Mouse (Mus musculus): ENCODE results near the gene Arid1b. TPM values are rescaled to one million over a fixed set of nuclear protein-coding genes. Genes with fewer than 3 reads are reported as not detected.

Arid1b gene
- total and polyA plus RNA-seq, 2 experiments, result 9.7 to 11.7 TPM

- 78% methylated on average over 2 of the region's 2 CpGs for WGBS
- no peak overlapping the region for H3K27ac ChIP-seq (replicated peaks; ENCODE audit: insufficient read depth, low read depth, low read length)
- TF ChIP-seq CTCF (IDR thresholded peaks at IDR 0.05; ENCODE audit: low read depth, low read length), result no peak
- no peak for TF ChIP-seq POLR2A (IDR thresholded peaks at IDR 0.05; ENCODE audit: extremely low read depth, insufficient read depth, low read length)
Observed at GRCm38 (mm10) chr17:5129606-5130005, 135.5 kb downstream of the Arid1b start.

GRCm38 (mm10) chr17:5130116-5130515 is 136.0 kb downstream of the Arid1b start:
- peaks cover 25% of the 10 kb centered on the region for H3K4me1 ChIP-seq (ENCODE audit: control insufficient read depth, insufficient read depth, low read length)
- no peak overlapping the region for H3K9ac ChIP-seq (ENCODE audit: low read depth, low read length)
- no peak overlapping the region for H3K4me3 ChIP-seq (ENCODE audit: insufficient read depth, low read depth, low read length)
- H3K27ac ChIP-seq (replicated peaks; ENCODE audit: insufficient read depth, low read depth, low read length), result no peak overlapping the region
- DNase-seq (ENCODE audit: extremely low read depth, low read depth, low spot score), result no peak
- no peaks in the 10 kb centered on the region; the same call in 1 of the 2 replicates for H3K36me3 ChIP-seq (ENCODE audit: control insufficient read depth, insufficient read depth, low read length)
- WGBS, result 93% methylated on average over 4 of the region's 4 CpGs
- H3K79me2 ChIP-seq (ENCODE audit: control insufficient read depth, insufficient read depth, low read length), result peaks cover 13% of the 10 kb centered on the region; the same call in 1 of the 2 replicates
- no peaks in the 10 kb centered on the region for H3K27me3 ChIP-seq (ENCODE audit: control insufficient read depth, insufficient read depth, low read length)
- no peak for TF ChIP-seq CTCF (IDR thresholded peaks at IDR 0.05; ENCODE audit: low read depth, low read length)
- no peak for TF ChIP-seq POLR2A (IDR thresholded peaks at IDR 0.05; ENCODE audit: extremely low read depth, insufficient read depth, low read length)

More at GRCm38 (mm10) chr17:5129606-5130005, 135.5 kb downstream of the Arid1b start:
- Histone ChIP-seq H3K27me3 (ENCODE audit: control insufficient read depth, insufficient read depth, low read length) (no peaks in the 10 kb centered on the region), H3K9ac (ENCODE audit: low read depth, low read length) (no peak overlapping the region), H3K4me3 (ENCODE audit: insufficient read depth, low read depth, low read length) (no peak overlapping the region), H3K4me1 (ENCODE audit: control insufficient read depth, insufficient read depth, low read length) (peaks cover 28% of the 10 kb centered on the region), H3K79me2 (ENCODE audit: control insufficient read depth, insufficient read depth, low read length) (peaks cover 10% of the 10 kb centered on the region; the same call in 1 of the 2 replicates), H3K36me3 (ENCODE audit: control insufficient read depth, insufficient read depth, low read length) (no peaks in the 10 kb centered on the region; the same call in 1 of the 2 replicates)
- DNase-seq (ENCODE audit: extremely low read depth, low read depth, low spot score), result no peak

- no peaks in the 10 kb centered on the region for H3K27me3 ChIP-seq (ENCODE audit: control insufficient read depth, insufficient read depth, low read length)
- H3K4me3 ChIP-seq (ENCODE audit: insufficient read depth, low read depth, low read length), result no peak overlapping the region
- peaks cover 17% of the 10 kb centered on the region for H3K79me2 ChIP-seq (ENCODE audit: control insufficient read depth, insufficient read depth, low read length)
- H3K4me1 ChIP-seq (ENCODE audit: control insufficient read depth, insufficient read depth, low read length), result peaks cover 18% of the 10 kb centered on the region
- H3K36me3 ChIP-seq (ENCODE audit: control insufficient read depth, insufficient read depth, low read length), result no peaks in the 10 kb centered on the region; the same call in 1 of the 2 replicates
- H3K27ac ChIP-seq (replicated peaks; ENCODE audit: insufficient read depth, low read depth, low read length), result peak overlapping the region; percentile 42
- no peak overlapping the region for H3K9ac ChIP-seq (ENCODE audit: low read depth, low read length)
- DNase-seq (ENCODE audit: extremely low read depth, low read depth, low spot score), result no peak
- 83% methylated on average over 6 of the region's 6 CpGs for WGBS
- TF ChIP-seq POLR2A (IDR thresholded peaks at IDR 0.05; ENCODE audit: extremely low read depth, insufficient read depth, low read length) (no peak), CTCF (IDR thresholded peaks at IDR 0.05; ENCODE audit: low read depth, low read length) (no peak)
Observed at GRCm38 (mm10) chr17:5131706-5132105, 137.6 kb downstream of the Arid1b start.

- 29% methylated on average over 14 of the region's 14 CpGs for WGBS
- no peaks in the 10 kb centered on the region for H3K27me3 ChIP-seq (ENCODE audit: control insufficient read depth, insufficient read depth, low read length)
- H3K4me3 ChIP-seq (ENCODE audit: insufficient read depth, low read depth, low read length), result no peak overlapping the region
- H3K36me3 ChIP-seq (ENCODE audit: control insufficient read depth, insufficient read depth, low read length), result no peaks in the 10 kb centered on the region
- DNase-seq (ENCODE audit: extremely low read depth, low read depth, low spot score), result peak; percentile 97
- no peak for TF ChIP-seq POLR2A (IDR thresholded peaks at IDR 0.05; ENCODE audit: extremely low read depth, insufficient read depth, low read length)
- no peak for TF ChIP-seq CTCF (IDR thresholded peaks at IDR 0.05; ENCODE audit: low read depth, low read length)
- peaks cover 18% of the 10 kb centered on the region for H3K4me1 ChIP-seq (ENCODE audit: control insufficient read depth, insufficient read depth, low read length)
- peak overlapping the region; percentile 70 for H3K27ac ChIP-seq (replicated peaks; ENCODE audit: insufficient read depth, low read depth, low read length)
- H3K9ac ChIP-seq (ENCODE audit: low read depth, low read length), result no peak overlapping the region
- peaks cover 14% of the 10 kb centered on the region for H3K79me2 ChIP-seq (ENCODE audit: control insufficient read depth, insufficient read depth, low read length)
Observed at GRCm38 (mm10) chr17:5132296-5132986, 138.3 kb downstream of the Arid1b start.

- H3K9ac ChIP-seq (ENCODE audit: low read depth, low read length), result no peak overlapping the region
- DNase-seq (ENCODE audit: extremely low read depth, low read depth, low spot score), result peak; percentile 40
- H3K79me2 ChIP-seq (ENCODE audit: control insufficient read depth, insufficient read depth, low read length), result peaks cover 14% of the 10 kb centered on the region
- H3K4me1 ChIP-seq (ENCODE audit: control insufficient read depth, insufficient read depth, low read length), result peaks cover 20% of the 10 kb centered on the region
- no peaks in the 10 kb centered on the region for H3K27me3 ChIP-seq (ENCODE audit: control insufficient read depth, insufficient read depth, low read length)
- TF ChIP-seq POLR2A (IDR thresholded peaks at IDR 0.05; ENCODE audit: extremely low read depth, insufficient read depth, low read length), result no peak
- TF ChIP-seq CTCF (IDR thresholded peaks at IDR 0.05; ENCODE audit: low read depth, low read length), result no peak
- H3K4me3 ChIP-seq (ENCODE audit: insufficient read depth, low read depth, low read length), result no peak overlapping the region
- H3K36me3 ChIP-seq (ENCODE audit: control insufficient read depth, insufficient read depth, low read length), result no peaks in the 10 kb centered on the region
- peak overlapping the region; percentile 70 for H3K27ac ChIP-seq (replicated peaks; ENCODE audit: insufficient read depth, low read depth, low read length)
- WGBS, result 52% methylated on average over 7 of the region's 7 CpGs
Observed at GRCm38 (mm10) chr17:5132987-5133355, 138.8 kb downstream of the Arid1b start.

- 22% methylated on average over 8 of the region's 8 CpGs for WGBS
- TF ChIP-seq POLR2A (IDR thresholded peaks at IDR 0.05; ENCODE audit: extremely low read depth, insufficient read depth, low read length) (no peak), CTCF (IDR thresholded peaks at IDR 0.05; ENCODE audit: low read depth, low read length) (no peak)
- no peaks in the 10 kb centered on the region for H3K27me3 ChIP-seq (ENCODE audit: control insufficient read depth, insufficient read depth, low read length)
- H3K4me1 ChIP-seq (ENCODE audit: control insufficient read depth, insufficient read depth, low read length), result peaks cover 20% of the 10 kb centered on the region
- H3K27ac ChIP-seq (replicated peaks; ENCODE audit: insufficient read depth, low read depth, low read length), result peak overlapping the region; percentile 2
- DNase-seq (ENCODE audit: extremely low read depth, low read depth, low spot score), result peak; percentile 71
- H3K36me3 ChIP-seq (ENCODE audit: control insufficient read depth, insufficient read depth, low read length), result no peaks in the 10 kb centered on the region
- no peak overlapping the region for H3K4me3 ChIP-seq (ENCODE audit: insufficient read depth, low read depth, low read length)
- H3K9ac ChIP-seq (ENCODE audit: low read depth, low read length), result no peak overlapping the region
- peaks cover 13% of the 10 kb centered on the region for H3K79me2 ChIP-seq (ENCODE audit: control insufficient read depth, insufficient read depth, low read length)
Observed at GRCm38 (mm10) chr17:5133831-5134230, 139.7 kb downstream of the Arid1b start.
